ENCODE assay signal across 7 mouse cellular contexts in the genomic region with DNA sequence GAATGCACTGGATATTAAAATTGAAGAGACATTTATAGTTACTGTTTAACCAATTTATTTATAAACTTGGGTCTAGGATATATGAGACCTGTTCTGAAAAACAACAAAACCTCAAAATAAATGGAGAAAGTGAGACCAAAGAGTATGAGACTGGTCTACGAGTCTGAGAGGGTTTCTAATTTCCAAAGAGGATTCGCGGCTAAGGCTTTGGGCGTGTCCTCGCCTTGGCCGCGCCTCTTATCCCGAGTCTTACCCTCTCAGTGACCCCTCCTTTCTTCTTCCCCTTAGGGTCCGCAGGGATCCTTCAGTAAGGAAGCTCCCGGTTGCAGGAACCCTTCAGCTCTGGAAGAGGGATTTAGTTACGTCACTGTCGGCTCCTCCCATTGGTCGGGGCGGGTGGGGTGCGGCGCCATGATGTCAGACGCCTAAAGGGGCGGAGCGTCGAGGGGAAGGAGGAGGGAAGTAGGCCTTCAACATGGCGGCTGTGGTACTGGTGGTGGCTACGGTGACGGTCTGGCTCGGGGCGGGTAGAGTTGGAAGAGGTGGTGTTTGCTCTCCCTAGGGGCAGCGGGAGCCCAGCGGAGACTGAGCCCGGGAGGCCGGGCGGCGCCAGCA. TPM values are rescaled to one million over a fixed set of nuclear protein-coding genes. Genes with fewer than 3 reads are reported as not detected.
A peak's percentile ranks its signal among the peaks of the same experiment; 100 is the strongest.
DNase-seq lines count a peak whose midpoint lies in the region; ATAC-seq lines count a peak whose summit lies in the region.

A gene (plus strand): TSS at position 413 of the 615 bp plus-strand sequence.

- peak; percentile 93 for DNase-seq in adrenal gland, adult 8-10 months
- peak; percentile 99 for DNase-seq in embryo, embryonic 9.5 days (ENCODE audit: extremely low spot score)
- DNase-seq in gastrocnemius, postnatal 4 days (ENCODE audit: low spot score in 2 of 2) = peak; percentile 88 to 94
- peak; percentile 88 to 90 for DNase-seq in left cerebral cortex, postnatal 36 days (ENCODE audit: low spot score in 2 of 2)
- peak; percentile 100 for DNase-seq in midbrain, embryonic 11.5 days (ENCODE audit: low spot score, missing footprints)
- DNase-seq in skeletal muscle tissue, adult 2 months (ENCODE audit: low read depth, low spot score) = peak; percentile 97

- ATAC-seq in intestine, embryonic 16.5 days = peak; percentile 99
- ATAC-seq in midbrain, embryonic 11.5 days (ENCODE audit: low FRiP score) = peak; percentile 98

- H3K4me1 ChIP-seq in intestine, embryonic 16.5 days (ENCODE audit: control insufficient read depth, insufficient read depth, low read length) = peaks cover 6% of the 10 kb centered on the region
- peaks cover 7% of the 10 kb centered on the region for H3K4me1 ChIP-seq in midbrain, embryonic 11.5 days (ENCODE audit: control insufficient read depth, insufficient read depth, low read length)

- H3K4me3 ChIP-seq in intestine, embryonic 16.5 days (ENCODE audit: low read length) = peak within 1 kb of the TSS; percentile 69
- peak within 1 kb of the TSS; percentile 63 for H3K4me3 ChIP-seq in midbrain, embryonic 11.5 days (ENCODE audit: low read depth, low read length)

- H3K36me3 ChIP-seq in intestine, embryonic 16.5 days (ENCODE audit: control insufficient read depth, insufficient read depth, low read length) = no peaks in the 10 kb centered on the region
- no peaks in the 10 kb centered on the region; the same call in 1 of the 2 replicates for H3K36me3 ChIP-seq in midbrain, embryonic 11.5 days (ENCODE audit: control insufficient read depth, insufficient read depth, low read length)

- peak within 1 kb of the TSS; percentile 84 for H3K9ac ChIP-seq in intestine, embryonic 16.5 days (ENCODE audit: low read depth, low read length)
- peak within 1 kb of the TSS; percentile 72 for H3K9ac ChIP-seq in midbrain, embryonic 11.5 days (ENCODE audit: low read length)

- H3K27me3 ChIP-seq in intestine, embryonic 16.5 days (replicated peaks; ENCODE audit: control insufficient read depth, insufficient read depth, low read length) = no peaks in the 10 kb centered on the region
- H3K27me3 ChIP-seq in midbrain, embryonic 11.5 days (ENCODE audit: control insufficient read depth, insufficient read depth, low read length) = no peaks in the 10 kb centered on the region

- WGBS in intestine, embryonic 16.5 days = under 1% methylated on average over 31 of the region's 31 CpGs
- WGBS in midbrain, embryonic 11.5 days = 1% methylated on average over 30 of the region's 31 CpGs

- no peaks in the 10 kb centered on the region for H3K9me3 ChIP-seq in intestine, embryonic 16.5 days (ENCODE audit: control insufficient read depth, low read length)
- no peaks in the 10 kb centered on the region for H3K9me3 ChIP-seq in midbrain, embryonic 11.5 days (ENCODE audit: control insufficient read depth, low read length)

- intact Hi-C loops in left cerebral cortex, postnatal 36 days (cut with DNase I) = loop anchor here (2.0 to 5.0 kb wide), 2 partner anchors 34 to 44 kb away; a partner anchor contains a TSS

- H3K27ac ChIP-seq in intestine, embryonic 16.5 days (ENCODE audit: low read length) = peak within 1 kb of the TSS; percentile 94
- peak within 1 kb of the TSS; percentile 81 for H3K27ac ChIP-seq in midbrain, embryonic 11.5 days (ENCODE audit: low read depth, low read length)

- H3K4me2 ChIP-seq in intestine, embryonic 16.5 days (ENCODE audit: low read depth, low read length) = peak within 1 kb of the TSS; percentile 65
- H3K4me2 ChIP-seq in midbrain, embryonic 11.5 days = peak within 1 kb of the TSS; percentile 59

RNA-seq across cellular contexts. Expression of the gene that starts here (rescaled TPM):
- 10 to 100 TPM; 47.8 to 55.8 (median 50.8) TPM for total RNA-seq in adrenal gland, adult 8-10 months (2022)
- 10 to 100 TPM; 41.2 to 46.0 TPM for total RNA-seq in gastrocnemius, postnatal 4 days (2021)
- 46.5 and 52.1 TPM in 2 replicates for polyA plus RNA-seq in intestine, embryonic 16.5 days (2015; fragmentation: Nextera tagmentation; extraction: Ambion mirVana)
- 10 to 100 TPM; 50.0 to 53.9 TPM for total RNA-seq in left cerebral cortex, postnatal 36 days (2021)
- polyA plus RNA-seq in midbrain, embryonic 11.5 days (2014; fragmentation: Nextera tagmentation; extraction: Ambion mirVana) = 98.0 and 99.5 TPM in 2 replicates

Comparison
In these comparisons a context has a peak if more than half of its experiments do, and no peak if none do; other contexts are left out.
1. Peak in every context shown above with its lines: DNase-seq, ATAC-seq, H3K4me3 ChIP-seq and H3K27ac ChIP-seq.